Mouse (Mus musculus) E14TG2a.4 (cell line): ENCODE results near the gene Ube2g1.
"Not testable (repeated sequence)": the region's sequence is repeated elsewhere in the genome, so short reads cannot be mapped to it uniquely, and the experiment has no call there.

Source experiments
- H3K27me3 ChIP-seq: 2 replicates; pipeline ENCODE4 v1.6.1; 2014; ENCODE audit warnings: low read length, control low read depth; ENCODE audit not compliant: insufficient read depth
- H3K36me3 ChIP-seq: 2 replicates; pipeline ENCODE4 v1.6.1; 2014; ENCODE audit warnings: low read length, control low read depth; ENCODE audit not compliant: insufficient read depth
- H3K4me1 ChIP-seq: replicated peaks from 2 replicates; pipeline ENCODE4 v1.6.1; 2014; ENCODE audit warnings: low read depth, low read length, control low read depth
- H3K4me3 ChIP-seq: replicated peaks from 2 replicates; pipeline ENCODE4 v1.5.1; 2014; ENCODE audit warnings: mild to moderate bottlenecking, low read length
- H3K9me3 ChIP-seq: 2 replicates; pipeline ENCODE4 v1.6.1; 2014; ENCODE audit warnings: low read length, control low read depth
- CTCF ChIP-seq: conservative IDR thresholded peaks from 2 replicates; pipeline ENCODE4 v1.5.1; 2014; ENCODE audit warnings: low read length
- NANOG ChIP-seq: IDR thresholded peaks from 2 replicates; pipeline ENCODE4 v1.6.1; 2014; ENCODE audit warnings: borderline replicate concordance, low read length, mixed read lengths
- POU5F1 ChIP-seq: IDR thresholded peaks from 2 replicates; pipeline ENCODE4 v1.6.1; 2014; ENCODE audit warnings: low read length, borderline replicate concordance

The Ube2g1 gene

DNA sequence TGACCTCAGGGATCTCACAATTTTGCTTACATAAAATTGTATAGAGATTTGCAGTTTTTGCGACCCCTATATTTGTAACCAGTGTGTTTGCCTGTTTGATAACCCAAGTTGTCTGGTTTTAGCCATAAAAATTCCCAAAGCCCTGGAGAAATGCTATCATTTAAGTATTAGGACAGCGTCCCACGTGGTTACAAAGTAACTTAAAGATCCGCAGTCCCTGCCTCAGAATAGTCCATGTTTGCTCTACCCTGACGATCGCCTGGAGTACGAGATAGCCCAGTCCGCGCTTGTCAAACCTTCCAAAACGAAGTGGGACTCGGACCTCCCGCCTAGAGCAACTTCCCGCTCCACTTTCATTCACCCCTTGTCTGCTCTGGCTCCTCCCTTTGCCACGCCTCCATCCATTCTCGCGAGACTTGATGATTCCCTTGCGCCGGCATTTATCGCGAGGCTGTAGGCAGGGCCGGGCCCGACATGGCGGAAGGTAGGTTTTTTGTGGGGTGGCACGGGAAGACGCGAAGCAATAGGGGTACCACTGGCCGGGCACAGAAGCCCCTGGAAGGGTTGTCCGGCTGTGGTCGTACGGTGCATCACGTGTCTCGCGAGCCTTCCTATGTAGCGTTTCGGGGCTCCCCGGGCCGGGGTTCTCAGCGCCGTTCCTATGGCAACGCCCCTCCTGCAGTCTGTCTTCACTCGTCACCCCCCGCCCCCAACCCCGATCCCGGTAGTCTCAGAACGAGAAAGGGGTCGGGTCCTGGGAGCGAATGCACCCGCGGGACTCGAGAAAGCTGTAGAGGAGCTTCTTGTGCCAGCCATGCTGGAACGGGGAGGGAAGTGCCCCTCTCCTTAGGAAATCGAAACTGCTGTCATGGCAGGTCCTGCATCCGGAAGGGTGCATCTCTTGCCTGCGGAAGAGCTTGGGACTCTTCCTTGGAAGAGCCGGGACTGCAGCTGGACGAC lies 82.7 kb downstream of the Ube2g1 start, which contains the start of gene Ankfy1:
Ankfy1 (plus strand) TSS at position 456 of the 960 bp plus-strand sequence.
- H3K9me3 ChIP-seq: no peaks in the 10 kb centered on the region
- H3K36me3 ChIP-seq: peaks cover 25% of the 10 kb centered on the region
- H3K4me1 ChIP-seq: peaks cover 59% of the 10 kb centered on the region
- no peaks in the 10 kb centered on the region for H3K27me3 ChIP-seq
- TF ChIP-seq NANOG (no peak), POU5F1 (no peak), CTCF (no peak)
- peak within 1 kb of the TSS; percentile 97 for H3K4me3 ChIP-seq

DNA sequence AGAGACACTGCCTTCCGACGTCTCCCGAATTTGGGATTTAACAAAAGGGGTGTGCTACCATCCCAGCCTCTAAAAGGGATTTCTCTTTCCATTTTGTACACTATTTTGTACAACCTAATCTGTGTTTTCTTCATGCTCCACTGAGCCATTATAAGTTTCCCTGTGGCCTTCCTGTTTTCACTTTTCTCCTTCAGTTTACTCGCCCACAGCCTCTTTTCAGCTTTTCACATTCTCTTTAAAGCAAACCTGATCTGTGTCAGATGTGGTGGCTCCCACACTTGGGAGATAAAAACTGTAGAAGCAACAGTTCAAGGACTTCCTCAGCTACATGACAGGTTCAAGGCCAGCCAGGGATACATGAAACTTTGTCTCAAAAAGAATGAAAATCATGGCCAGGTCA lies 85.3 kb downstream of the Ube2g1 start:
- Histone ChIP-seq H3K4me1 (peaks cover 63% of the 10 kb centered on the region), H3K36me3 (peaks cover 18% of the 10 kb centered on the region), H3K9me3 (no peaks in the 10 kb centered on the region), H3K4me3 (no peak overlapping the region), H3K27me3 (no peaks in the 10 kb centered on the region)
- TF ChIP-seq POU5F1: no peak
- no peak for TF ChIP-seq CTCF
- no peak for TF ChIP-seq NANOG

DNA sequence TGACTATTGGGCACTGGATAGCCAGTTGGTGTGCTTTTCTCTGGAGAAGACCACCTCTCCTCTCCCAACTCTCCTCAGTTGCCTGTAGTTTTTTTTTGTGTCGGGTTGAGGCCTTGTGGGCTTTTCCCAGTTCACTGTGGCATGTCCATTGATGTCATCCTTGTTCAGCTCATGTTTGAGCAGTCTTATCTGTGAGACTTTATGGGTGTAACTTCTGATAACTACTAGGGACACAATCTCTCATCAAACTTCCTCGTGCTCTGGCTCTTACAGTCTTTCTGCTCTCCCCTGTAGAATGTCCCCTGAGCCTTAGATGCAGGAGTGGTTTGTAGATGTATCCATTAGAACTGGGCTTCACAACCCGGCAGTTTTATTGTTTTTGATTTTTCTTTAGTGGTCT lies 87.9 kb downstream of the Ube2g1 start:
- H3K27me3 ChIP-seq: no peaks in the 10 kb centered on the region
- H3K9me3 ChIP-seq: no peaks in the 10 kb centered on the region
- TF ChIP-seq NANOG: no peak
- no peak for TF ChIP-seq CTCF
- TF ChIP-seq POU5F1: no peak
- H3K4me1 ChIP-seq: peaks cover 41% of the 10 kb centered on the region
- peaks cover 13% of the 10 kb centered on the region for H3K36me3 ChIP-seq
- no peak overlapping the region for H3K4me3 ChIP-seq

DNA sequence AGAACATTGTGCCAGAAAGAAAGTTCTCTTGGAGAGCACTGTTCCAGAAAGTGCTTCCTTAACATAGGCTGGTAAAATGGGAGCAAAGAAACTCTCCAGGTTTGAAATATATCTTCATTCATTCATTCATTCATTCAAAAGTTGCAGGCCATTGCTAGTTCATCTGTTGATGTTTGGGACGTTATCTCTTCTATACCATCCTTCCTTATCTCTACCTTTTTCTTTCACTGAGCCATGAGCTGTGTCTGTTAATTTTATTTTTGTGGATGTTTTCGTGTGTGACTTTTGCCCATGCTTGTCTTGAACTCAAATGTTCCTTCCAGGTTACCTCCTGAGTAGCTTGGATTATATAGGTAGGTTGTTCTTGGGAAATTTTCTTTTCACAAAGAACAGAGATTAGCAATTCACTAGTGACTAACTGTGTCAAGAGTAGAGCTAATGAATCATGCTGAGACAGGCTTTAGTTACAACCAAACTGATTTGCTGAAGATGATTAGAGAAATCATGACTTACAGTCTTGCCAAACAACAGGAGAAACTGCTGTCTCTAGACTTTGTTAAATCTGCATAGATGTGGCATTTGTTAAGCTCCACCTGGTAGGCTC lies 89.4 kb downstream of the Ube2g1 start:
- TF ChIP-seq POU5F1 (no peak), NANOG (no peak), CTCF (no peak)
- Histone ChIP-seq H3K4me3 (no peak overlapping the region), H3K27me3 (no peaks in the 10 kb centered on the region), H3K36me3 (peaks cover 25% of the 10 kb centered on the region), H3K9me3 (no peaks in the 10 kb centered on the region), H3K4me1 (peaks cover 29% of the 10 kb centered on the region)

DNA sequence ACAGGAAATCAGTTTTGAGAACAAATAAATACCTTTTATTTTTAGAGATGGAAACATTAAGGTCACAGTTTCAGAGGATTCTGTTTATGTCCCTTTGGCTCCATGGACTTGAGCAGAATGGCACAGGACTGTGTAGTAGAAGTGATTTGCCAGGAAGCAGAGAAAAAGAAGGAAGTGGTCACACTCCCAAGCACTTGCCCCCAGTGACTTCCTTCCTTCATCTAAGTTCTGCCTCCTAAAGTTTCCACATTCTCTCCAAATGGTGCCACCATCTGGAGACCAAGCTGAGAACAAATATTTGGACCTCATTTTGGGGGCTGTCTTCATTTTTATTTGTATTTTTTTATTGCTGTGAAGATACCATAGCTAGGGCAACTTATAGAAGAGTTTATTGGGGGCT lies 90.2 kb downstream of the Ube2g1 start:
- H3K36me3 ChIP-seq: peaks cover 27% of the 10 kb centered on the region
- H3K27me3 ChIP-seq: no peaks in the 10 kb centered on the region
- H3K4me3 ChIP-seq: no peak overlapping the region
- H3K4me1 ChIP-seq: peaks cover 21% of the 10 kb centered on the region
- no peaks in the 10 kb centered on the region for H3K9me3 ChIP-seq
- TF ChIP-seq POU5F1 (no peak), CTCF (no peak), NANOG (no peak)

DNA sequence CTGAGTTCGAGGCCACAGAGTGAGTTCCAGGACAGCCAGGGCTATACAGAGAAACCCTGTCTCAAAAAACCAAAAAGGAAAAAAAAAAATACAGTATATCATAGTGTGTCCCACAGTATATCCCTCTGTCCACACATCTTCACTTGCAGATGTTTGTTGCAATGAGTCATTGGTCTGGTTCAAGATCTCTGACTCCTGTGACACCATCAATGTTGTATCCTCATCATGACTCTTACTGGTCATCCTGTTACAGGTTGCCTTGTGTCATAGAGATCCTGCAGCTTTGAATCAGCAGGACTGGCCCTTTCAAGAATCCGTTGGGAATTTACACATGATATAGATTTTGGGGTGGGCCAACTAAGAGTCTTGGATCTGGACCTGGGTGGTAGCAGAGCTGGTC lies 98.0 kb downstream of the Ube2g1 start:
- H3K4me3 ChIP-seq: not testable (repeated sequence)
- peaks cover 26% of the 10 kb centered on the region for H3K36me3 ChIP-seq

DNA sequence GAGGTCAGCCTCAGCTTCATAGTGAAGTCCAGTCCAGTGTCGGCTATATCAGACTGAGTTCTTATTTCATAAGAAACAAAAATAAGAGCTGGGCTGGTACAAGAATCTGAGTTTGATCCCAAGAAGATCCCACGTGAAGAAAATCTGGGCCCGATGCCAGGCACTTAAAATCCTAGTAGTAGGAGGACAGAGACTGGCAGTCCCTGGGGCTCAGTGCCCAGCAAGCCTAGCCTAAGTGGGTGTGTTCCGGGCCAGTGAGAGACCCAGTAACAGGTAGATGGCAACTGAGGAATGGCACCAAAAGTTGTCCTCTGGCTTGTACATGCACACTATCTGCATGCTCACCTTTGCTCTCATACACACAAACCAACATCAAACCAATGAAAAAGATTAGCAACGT lies 105.6 kb downstream of the Ube2g1 start:
- Histone ChIP-seq H3K36me3 (peaks cover 41% of the 10 kb centered on the region), H3K4me1 (no peaks in the 10 kb centered on the region; the same call in 1 of the 2 replicates), H3K27me3 (no peaks in the 10 kb centered on the region), H3K9me3 (no peaks in the 10 kb centered on the region), H3K4me3 (no peak overlapping the region)
- no peak for TF ChIP-seq NANOG
- TF ChIP-seq POU5F1: no peak
- no peak for TF ChIP-seq CTCF

More for the DNA sequence above, 98.0 kb downstream of the Ube2g1 start:
- not testable (repeated sequence) for H3K9me3 ChIP-seq, H3K27me3 ChIP-seq, H3K4me1 ChIP-seq

DNA sequence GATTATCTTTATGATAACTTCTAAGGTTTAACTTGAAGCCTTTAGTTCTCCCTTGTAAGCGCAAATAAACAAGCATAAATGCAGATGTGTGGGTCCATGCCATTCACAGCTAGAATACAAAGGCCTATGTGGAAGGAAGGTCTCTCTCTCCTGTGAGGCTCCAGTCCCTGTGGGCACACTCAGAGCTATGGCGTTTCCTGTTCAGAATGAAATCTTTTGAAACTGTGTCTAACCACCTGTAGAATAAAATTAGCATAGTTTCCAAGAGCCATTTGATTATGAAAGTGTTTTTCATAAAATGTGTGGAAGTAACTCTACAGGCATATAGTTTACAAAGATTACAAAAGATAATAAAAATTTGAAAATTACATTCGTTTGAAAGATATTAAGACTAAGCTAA lies 111.1 kb downstream of the Ube2g1 start:
- TF ChIP-seq CTCF: no peak
- no peak for TF ChIP-seq NANOG
- TF ChIP-seq POU5F1: no peak
- Histone ChIP-seq H3K9me3 (no peaks in the 10 kb centered on the region), H3K27me3 (no peaks in the 10 kb centered on the region), H3K4me3 (no peak overlapping the region), H3K36me3 (peaks cover 45% of the 10 kb centered on the region), H3K4me1 (no peaks in the 10 kb centered on the region)

DNA sequence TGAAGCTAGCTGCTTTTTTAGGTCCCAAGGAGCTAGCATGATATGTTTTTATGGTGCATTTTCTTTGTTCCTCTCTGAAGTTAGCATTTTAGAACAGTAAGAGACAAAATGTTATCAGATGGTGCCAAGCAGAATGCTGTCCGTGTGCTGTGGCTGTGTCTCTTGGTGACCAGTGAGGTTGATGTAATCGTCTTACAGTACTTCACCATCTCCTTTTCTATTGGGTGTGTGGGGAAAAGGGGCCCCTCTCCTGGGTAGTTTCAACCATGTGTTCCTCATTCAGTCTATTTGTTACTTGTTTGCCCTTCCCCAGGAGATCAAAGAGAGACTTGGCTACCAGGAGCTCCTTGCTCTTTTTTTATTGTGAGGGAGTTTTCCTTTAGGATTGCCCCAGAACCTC lies 116.1 kb downstream of the Ube2g1 start:
- H3K27me3 ChIP-seq: no peaks in the 10 kb centered on the region
- peaks cover 35% of the 10 kb centered on the region for H3K36me3 ChIP-seq
- TF ChIP-seq CTCF: no peak
- no peak for TF ChIP-seq NANOG
- TF ChIP-seq POU5F1: no peak
- H3K4me3 ChIP-seq: no peak overlapping the region
- H3K4me1 ChIP-seq: no peaks in the 10 kb centered on the region
- H3K9me3 ChIP-seq: no peaks in the 10 kb centered on the region
